Mouse (Mus musculus) kidney, adult 10 weeks (tissue): ENCODE results near the gene Mtnr1b. TPM values are rescaled to one million over a fixed set of nuclear protein-coding genes. Genes with fewer than 3 reads are reported as not detected.

Experiments
- polyA plus RNA-seq: library from polyadenylated mRNA; stranded (reverse); fragments of 350-450 nt; fragmentation: Illumina TruSeq; extraction: RNeasy Lipid Tissue Mini Kit (QIAGEN cat#74804); gene quantifications from one replicate; pipeline ENCODE4 v1.2.3, GENCODE M21; 2014; ENCODE audit warnings: low read depth, low replicate concordance

The Mtnr1b gene
- polyA plus RNA-seq = not detected

GRCm38 (mm10) chr9:15874506-15875160, at the start of gene Mtnr1b:
Gene Mtnr1b, minus strand, starts transcription at chr9:15874556.

Other genes with a start within 250 kb of the Mtnr1b start
- 0.65 TPM for gene Deup1, start 246.6 kb downstream of the Mtnr1b start, polyA plus RNA-seq
- gene Slc36a4, start 164.8 kb downstream of the Mtnr1b start, polyA plus RNA-seq = 11.8 TPM